Mouse (Mus musculus) c-Kit-positive CD71-positive TER-119-positive erythroid progenitor cells, embryonic 14.5 days (primary cell): ENCODE results near the gene Fam78a.

Experiments
- DNase-seq: peaks from one replicate; pipeline ENCODE4 v3.0.0-alpha.2; 2013; ENCODE audit warnings: low spot score

Gene Fam78a

GRCm38 (mm10) chr2:32084111-32084871 is at the start of gene Fam78a:
TSS of gene Fam78a (minus strand) at chr2:32084857.
- no peak for DNase-seq

DNA sequence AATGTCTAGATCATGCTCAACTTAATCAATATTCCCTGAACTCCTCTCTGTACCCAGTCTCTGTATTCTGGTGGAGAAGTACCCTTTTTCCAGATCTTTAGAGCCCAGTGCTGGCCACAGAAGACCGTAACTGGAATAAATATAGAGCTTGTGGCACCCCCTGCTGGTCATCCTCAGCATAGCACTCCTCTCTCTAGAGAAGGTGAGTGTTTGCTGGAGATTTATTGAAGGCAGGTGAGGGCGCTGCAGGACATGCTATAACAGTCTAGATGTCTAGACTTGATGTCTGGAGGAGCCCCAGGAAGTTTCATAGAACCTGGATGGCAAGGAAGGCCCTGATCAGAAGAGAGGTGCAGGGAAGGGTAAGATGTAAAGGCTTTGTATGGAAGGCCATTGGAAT is 49.4 kb upstream of the Fam78a start:
- peak; percentile 91 for DNase-seq

GRCm38 (mm10) chr2:32132567-32132992 is 47.9 kb upstream of the Fam78a start:
- peak; percentile 94 for DNase-seq

GRCm38 (mm10) chr2:32131866-32132566 is 47.4 kb upstream of the Fam78a start:
- DNase-seq, result no peak

DNA sequence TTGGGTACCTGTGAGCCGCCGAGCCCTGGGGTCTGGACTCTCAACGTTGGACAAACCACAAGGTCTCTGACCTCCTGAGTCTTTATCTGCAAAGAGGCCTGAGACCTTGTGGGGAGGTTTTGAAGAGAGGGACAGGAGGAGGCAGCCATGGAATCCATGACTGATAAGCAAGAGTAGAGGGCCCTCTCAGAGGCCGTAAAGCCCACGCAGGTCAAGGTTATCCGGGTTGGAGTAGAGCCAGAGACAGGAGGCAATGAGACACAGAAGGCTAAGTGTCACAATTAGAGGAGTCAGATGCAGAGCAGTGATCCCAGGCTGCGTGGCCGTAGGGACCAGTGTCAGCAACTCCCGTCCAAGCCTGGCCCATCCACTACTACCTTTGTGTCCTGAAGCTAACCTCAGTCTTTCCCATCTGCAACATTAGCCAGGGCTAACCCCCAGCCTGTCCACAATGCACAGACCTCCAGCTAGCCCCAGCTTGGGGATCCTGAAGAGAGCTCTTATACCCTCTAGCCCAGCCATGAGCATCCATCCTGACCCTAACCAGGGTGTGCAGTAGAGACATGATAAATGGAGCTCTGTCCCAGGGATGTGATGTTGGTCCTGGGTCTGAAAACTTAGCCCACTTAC is 46.7 kb upstream of the Fam78a start:
- no peak for DNase-seq

- DNase-seq, result peak; percentile 90
Observed at GRCm38 (mm10) chr2:32130435-32130834, 45.8 kb upstream of the Fam78a start.

- no peak for DNase-seq
Observed at GRCm38 (mm10) chr2:32129383-32130074, 44.9 kb upstream of the Fam78a start.

DNA sequence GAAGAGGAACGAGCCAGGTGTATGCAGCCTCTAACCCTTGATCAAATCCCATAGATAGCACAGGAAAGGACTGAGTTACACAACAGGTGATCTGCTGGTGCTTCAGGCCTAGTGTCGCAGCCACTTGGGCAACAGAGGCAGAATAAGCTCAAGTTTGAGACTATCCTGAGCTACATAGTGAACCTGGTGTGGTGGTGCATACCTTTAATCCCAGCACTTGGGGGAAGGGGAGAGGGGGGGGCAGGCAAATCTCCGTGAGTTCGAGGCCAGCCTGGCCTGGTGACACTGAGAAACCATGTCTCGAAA is 43.8 kb upstream of the Fam78a start:
- no peak for DNase-seq

GRCm38 (mm10) chr2:32127653-32128535 is 43.2 kb upstream of the Fam78a start:
- DNase-seq, result peak; percentile 98

GRCm38 (mm10) chr2:32121785-32122184 is 37.1 kb upstream of the Fam78a start:
- no peak for DNase-seq

- peak; percentile 42 for DNase-seq
Observed at GRCm38 (mm10) chr2:32121150-32121549, 36.5 kb upstream of the Fam78a start.

GRCm38 (mm10) chr2:32119802-32120750 is 35.4 kb upstream of the Fam78a start:
- DNase-seq, result no peak

DNA sequence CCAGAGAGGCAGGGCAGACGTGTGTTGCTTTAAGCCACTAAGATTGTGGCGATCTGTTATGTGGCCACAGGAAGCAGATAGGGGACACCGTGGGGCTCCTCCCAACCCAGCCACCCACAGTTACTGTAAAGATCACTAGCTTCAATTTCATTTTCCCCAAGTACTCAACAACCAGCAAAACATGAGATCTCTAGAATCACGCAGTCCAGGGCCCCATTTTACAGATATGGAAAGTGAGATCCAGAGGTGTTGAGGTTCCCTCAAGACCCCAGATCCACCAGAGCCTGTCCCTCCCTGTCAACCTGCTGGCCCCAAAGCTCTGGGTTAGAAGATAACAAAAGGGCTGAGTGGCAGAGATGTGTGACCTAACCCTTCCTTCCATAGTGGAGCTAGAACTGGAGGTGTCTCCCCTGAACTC is 31.2 kb upstream of the Fam78a start:
- no peak for DNase-seq

DNA sequence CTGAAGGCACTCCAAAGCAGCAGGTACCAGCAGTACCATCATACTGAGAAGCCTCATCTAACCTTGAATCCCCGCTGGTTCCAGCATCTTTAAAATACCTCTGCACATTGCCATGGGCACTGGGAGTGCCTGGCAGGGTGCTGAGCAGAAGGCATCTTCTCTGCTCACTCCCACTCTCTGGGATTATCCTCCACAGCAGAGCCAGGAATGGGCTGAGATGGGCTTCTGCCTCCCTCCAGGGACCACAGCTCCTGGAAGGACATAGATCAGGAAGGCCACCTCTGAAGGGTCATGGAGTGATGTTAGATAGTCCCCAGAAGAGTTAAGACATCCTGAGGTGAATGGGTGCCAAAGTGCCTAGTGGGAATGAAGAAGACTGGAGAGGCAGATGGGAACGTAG is 27.9 kb upstream of the Fam78a start:
- no peak for DNase-seq

DNA sequence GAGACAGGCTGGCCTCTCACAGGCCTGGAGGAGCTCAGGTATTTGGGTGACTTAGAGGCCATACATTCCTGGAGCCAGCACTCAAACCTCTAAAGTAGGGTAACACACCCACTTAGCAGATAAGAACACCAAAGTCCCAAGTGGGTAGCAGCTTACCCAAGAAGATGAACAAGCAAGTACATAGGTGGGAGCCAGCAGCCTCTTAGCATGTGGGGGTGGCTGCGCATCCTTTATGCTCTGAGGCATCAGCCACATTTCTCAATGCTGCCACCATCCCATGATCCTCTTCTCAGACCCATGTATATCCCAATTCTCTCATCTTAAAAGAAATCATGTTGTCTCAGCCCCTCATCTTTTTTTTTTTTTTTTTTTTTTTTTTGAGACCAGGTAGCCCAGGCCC is 26.6 kb upstream of the Fam78a start:
- DNase-seq, result no peak

DNA sequence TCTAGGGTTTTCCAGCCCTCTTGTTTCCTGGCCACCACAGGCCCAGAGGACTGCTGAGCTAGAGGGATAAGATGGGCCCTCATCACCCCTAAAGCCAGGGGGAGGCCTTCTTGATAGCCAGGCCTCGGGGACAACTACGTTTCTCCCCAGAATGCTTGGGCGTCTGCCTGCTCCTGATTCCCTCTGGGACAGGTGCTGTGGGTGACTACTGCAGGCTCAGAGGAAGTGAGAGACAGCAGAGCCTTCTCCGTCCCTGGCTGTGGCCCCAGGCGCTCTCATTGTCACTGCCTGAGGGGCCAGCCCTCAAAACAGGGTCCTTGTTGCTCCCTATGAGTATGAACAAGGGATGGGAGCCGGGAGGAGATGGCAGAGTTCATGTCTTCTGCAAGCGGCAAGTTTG is 21.3 kb upstream of the Fam78a start:
- no peak for DNase-seq

- DNase-seq, result no peak
Observed at GRCm38 (mm10) chr2:32105117-32105913, 20.7 kb upstream of the Fam78a start.

- no peak for DNase-seq
Observed at GRCm38 (mm10) chr2:32104122-32104521, 19.5 kb upstream of the Fam78a start.

DNA sequence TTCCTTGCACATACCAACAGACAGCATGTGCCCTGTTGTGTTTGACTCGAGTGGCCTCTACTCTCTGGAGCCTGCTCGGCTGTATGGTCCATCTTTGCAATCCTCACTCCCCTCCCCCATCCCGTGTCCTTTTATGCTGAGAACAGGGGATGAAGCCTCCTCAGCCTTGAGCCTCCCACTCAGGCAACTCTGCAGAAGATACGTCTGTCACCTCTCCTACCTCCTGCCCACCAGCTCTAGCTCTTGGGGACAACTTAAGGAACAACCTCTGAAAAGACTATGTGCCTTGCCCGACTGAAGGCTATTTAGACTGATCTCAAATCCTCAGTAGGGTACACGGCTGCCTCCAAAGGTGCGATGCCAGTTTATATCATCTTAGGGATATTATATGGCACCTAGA is 18.9 kb upstream of the Fam78a start:
- DNase-seq, result no peak

DNA sequence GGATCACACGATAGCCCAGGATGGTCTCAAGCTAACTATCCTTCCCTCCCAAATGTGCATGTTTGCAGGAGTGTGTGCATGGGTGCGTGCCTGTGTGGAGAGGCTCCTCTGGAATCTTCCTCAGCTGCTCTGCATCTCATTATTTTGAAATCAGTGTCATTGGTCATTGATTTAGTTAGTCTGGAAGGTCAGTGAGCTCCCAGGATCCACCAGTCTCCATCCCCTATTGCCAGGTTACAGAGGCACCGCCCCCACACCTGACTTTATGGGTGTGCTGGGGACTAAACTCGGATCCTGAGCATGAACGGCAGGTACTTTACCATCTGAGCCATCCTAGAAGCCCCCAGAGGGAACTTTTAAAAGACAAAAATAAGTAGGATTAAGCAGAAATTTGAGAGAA is 18.3 kb upstream of the Fam78a start:
- DNase-seq, result no peak
